Mouse (Mus musculus) lung, embryonic 14.5 days (tissue): ENCODE data around the gene Trappc11. TPM values are rescaled to one million over a fixed set of nuclear protein-coding genes. Genes with fewer than 3 reads are reported as not detected.

ENCODE experiments used
- ATAC-seq: fragments of 200-750 bp; cut with Nextera tagmentation; 2 replicates; pipeline ENCODE4 v1.8.0; 2017; ENCODE audit warnings: mild to moderate bottlenecking, moderate TSS enrichment, moderate library complexity; ENCODE audit not compliant: insufficient read depth
- DNase-seq: peaks from one replicate; pipeline ENCODE4 v3.0.0-alpha.2; 2015
- H3K27ac ChIP-seq: fragments of 300-500 bp; sonication (generic); 2 replicates; pipeline ENCODE4 v1.5.1; 2014; ENCODE audit warnings: low read depth, mild to moderate bottlenecking, moderate library complexity
- H3K27me3 ChIP-seq: fragments of 300-500 bp; sonication (generic); 2 replicates; pipeline ENCODE4 v1.6.1; 2014; ENCODE audit warnings: low read length, control low read depth; ENCODE audit not compliant: insufficient read depth
- H3K36me3 ChIP-seq: fragments of 300-500 bp; sonication (generic); 2 replicates; pipeline ENCODE4 v1.6.1; 2014; ENCODE audit warnings: control low read depth; ENCODE audit not compliant: insufficient read depth
- H3K4me1 ChIP-seq: fragments of 300-500 bp; sonication (generic); 2 replicates; pipeline ENCODE4 v1.6.1; 2014; ENCODE audit warnings: antibody characterized with exemption, control low read depth; ENCODE audit not compliant: insufficient read depth
- H3K4me2 ChIP-seq: fragments of 300-500 bp; sonication (generic); 2 replicates; pipeline ENCODE4 v1.6.1; 2014; ENCODE audit warnings: mild to moderate bottlenecking
- H3K4me3 ChIP-seq: fragments of 300-500 bp; sonication (generic); 2 replicates; pipeline ENCODE4 v1.5.1; 2014; ENCODE audit warnings: low read depth, low read length
- H3K9ac ChIP-seq: fragments of 300-500 bp; sonication (generic); 2 replicates; pipeline ENCODE4 v1.6.1; 2014
- H3K9me3 ChIP-seq: fragments of 300-500 bp; sonication (generic); 2 replicates; pipeline ENCODE4 v1.6.1; 2016; ENCODE audit warnings: low read depth, low read length, control low read depth
- CTCF ChIP-seq: IDR thresholded peaks from 2 replicates; pipeline ENCODE4 v1.5.1; 2016; ENCODE audit warnings: antibody characterized with exemption, low read depth
- WGBS: fragments of 180-500 bp; shearing (Covaris S2); extraction: QIAGEN DNeasy Blood & Tissue Kit; methylation state at CpG from one replicate; pipeline ENCODE4 v1.1.7; 2014; 5-methylcytosine and 5-hydroxymethylcytosine counted together
- polyA plus RNA-seq: library from polyadenylated mRNA; unstranded; fragments of >200 nt; fragmentation: Nextera tagmentation; extraction: Ambion mirVana; gene quantifications from 2 replicates; pipeline ENCODE4 v1.2.1, GENCODE M21; 2014

Trappc11 gene
- polyA plus RNA-seq, 1 experiment from 2014 or later = 31.1 TPM

- TF ChIP-seq CTCF = no peak
- 0 out of 2 replicates have a peak within 1 kb of the TSS, but pooled peaks have one; percentile 20 for H3K4me2 ChIP-seq
These were observed 86.8 kb downstream of the Trappc11 start, which contains the start of gene Stox2 for GRCm38 (mm10) chr8:47446312-47447046. Stox2 (minus strand) TSS chr8:47446362.

More at GRCm38 (mm10) chr8:47446312-47447046, 86.8 kb downstream of the Trappc11 start, which contains the start of gene Stox2:
- no peak for ATAC-seq
- Histone ChIP-seq H3K27me3 (no peaks in the 10 kb centered on the region), H3K36me3 (no peaks in the 10 kb centered on the region), H3K4me3 (no peak within 1 kb of the TSS), H3K27ac (no peak within 1 kb of the TSS), H3K9ac (no peak within 1 kb of the TSS), H3K9me3 (peaks cover 4% of the 10 kb centered on the region), H3K4me1 (no peaks in the 10 kb centered on the region)
- no peak for DNase-seq
- 60% methylated on average over 19 of the region's 19 CpGs for WGBS

Other genes starting within 250 kb of the Trappc11 start
- gene Stox2, start 87.1 kb downstream of the Trappc11 start, polyA plus RNA-seq = 11.7 and 11.9 TPM in 2 replicates
- gene Rwdd4a, start 194 bp upstream of the Trappc11 start, polyA plus RNA-seq = 45.0 and 46.1 TPM in 2 replicates
- gene Ing2, start 142.1 kb upstream of the Trappc11 start, polyA plus RNA-seq = 11.8 and 14.6 TPM in 2 replicates
- 24.3 and 25.2 TPM in 2 replicates for gene Cdkn2aip, start 180.5 kb upstream of the Trappc11 start, polyA plus RNA-seq